Mouse (Mus musculus): ENCODE data around the gene Yipf3. TPM values are rescaled to one million over a fixed set of nuclear protein-coding genes. Genes with fewer than 3 reads are reported as not detected.
A peak's percentile ranks its signal among the peaks of the same experiment; 100 is the strongest.

Yipf3 gene
- polyA plus RNA-seq (2014; fragmentation: Nextera tagmentation; extraction: Ambion mirVana) = 135 and 137 TPM in 2 replicates

- H3K4me1 ChIP-seq (ENCODE audit: control insufficient read depth, insufficient read depth, low read length) = peaks cover 16% of the 10 kb centered on the region
- WGBS = 1% methylated on average over 53 of the region's 53 CpGs
- H3K9ac ChIP-seq (ENCODE audit: low read depth, low read length) = peak within 1 kb of the TSS; percentile 96
- peak within 1 kb of the TSS; percentile 98 for H3K4me3 ChIP-seq (ENCODE audit: low read depth, low read length)
- H3K9me3 ChIP-seq (ENCODE audit: control insufficient read depth, low read length) = no peaks in the 10 kb centered on the region
- H3K27ac ChIP-seq (replicated peaks; ENCODE audit: low read depth, low read length) = peak within 1 kb of the TSS; percentile 85
- peak within 1 kb of the TSS; percentile 89 for H3K4me2 ChIP-seq (ENCODE audit: low read depth, low read length)
- peak; percentile 93 for ATAC-seq (ENCODE audit: low read depth)
- no peaks in the 10 kb centered on the region for H3K27me3 ChIP-seq (replicated peaks; ENCODE audit: control insufficient read depth, insufficient read depth, low read length)
- peaks cover 78% of the 10 kb centered on the region for H3K36me3 ChIP-seq (ENCODE audit: control insufficient read depth, insufficient read depth, low read length)
- DNase-seq (ENCODE audit: low spot score) = peak; percentile 98
Observed at GRCm38 (mm10) chr17:46247512-46248188, at the start of gene Yipf3, which contains the start of gene Polr1c. Gene Yipf3, plus strand, starts transcription at chr17:46248080. Gene Polr1c, minus strand, starts transcription at chr17:46248054.

GRCm38 (mm10) chr17:46201151-46201550 lies 46.7 kb upstream of the Yipf3 start:
- H3K27ac ChIP-seq (replicated peaks; ENCODE audit: low read depth, low read length) = no peak overlapping the region
- H3K9ac ChIP-seq (ENCODE audit: low read depth, low read length) = peak overlapping the region; percentile 86
- peaks cover 18% of the 10 kb centered on the region for H3K4me1 ChIP-seq (ENCODE audit: control insufficient read depth, insufficient read depth, low read length)
- H3K27me3 ChIP-seq (replicated peaks; ENCODE audit: control insufficient read depth, insufficient read depth, low read length) = no peaks in the 10 kb centered on the region
- no peaks in the 10 kb centered on the region for H3K9me3 ChIP-seq (ENCODE audit: control insufficient read depth, low read length)
- H3K4me2 ChIP-seq (ENCODE audit: low read depth, low read length) = peak overlapping the region; percentile 74
- ATAC-seq (ENCODE audit: low read depth) (no peak), DNase-seq (ENCODE audit: low spot score) (no peak)
- peak overlapping the region; percentile 73 for H3K4me3 ChIP-seq (ENCODE audit: low read depth, low read length)
- peaks cover 47% of the 10 kb centered on the region for H3K36me3 ChIP-seq (ENCODE audit: control insufficient read depth, insufficient read depth, low read length)
- WGBS = 58% methylated on average over 6 of the region's 6 CpGs

GRCm38 (mm10) chr17:46202421-46203071 lies 45.3 kb upstream of the Yipf3 start, which contains the start of the genes Polh and Xpo5:
Gene Polh, minus strand, starts transcription at chr17:46202645.
Gene Xpo5, plus strand, starts transcription at chr17:46202782.
- peak; percentile 95 for ATAC-seq (ENCODE audit: low read depth)
- Histone ChIP-seq H3K36me3 (ENCODE audit: control insufficient read depth, insufficient read depth, low read length) (peaks cover 47% of the 10 kb centered on the region), H3K4me2 (ENCODE audit: low read depth, low read length) (peak within 1 kb of the TSS; percentile 74), H3K4me3 (ENCODE audit: low read depth, low read length) (peak within 1 kb of the TSS; percentile 73), H3K27me3 (replicated peaks; ENCODE audit: control insufficient read depth, insufficient read depth, low read length) (no peaks in the 10 kb centered on the region), H3K9ac (ENCODE audit: low read depth, low read length) (peak within 1 kb of the TSS; percentile 86), H3K9me3 (ENCODE audit: control insufficient read depth, low read length) (no peaks in the 10 kb centered on the region), H3K4me1 (ENCODE audit: control insufficient read depth, insufficient read depth, low read length) (peaks cover 18% of the 10 kb centered on the region), H3K27ac (replicated peaks; ENCODE audit: low read depth, low read length) (peak within 1 kb of the TSS; percentile 74)
- WGBS = under 1% methylated on average over 33 of the region's 66 CpGs
- DNase-seq (ENCODE audit: low spot score) = peak; percentile 96

- H3K4me1 ChIP-seq (ENCODE audit: control insufficient read depth, insufficient read depth, low read length) = peaks cover 18% of the 10 kb centered on the region
- peak overlapping the region; percentile 73 for H3K4me3 ChIP-seq (ENCODE audit: low read depth, low read length)
- peak overlapping the region; percentile 74 for H3K4me2 ChIP-seq (ENCODE audit: low read depth, low read length)
- H3K36me3 ChIP-seq (ENCODE audit: control insufficient read depth, insufficient read depth, low read length) = peaks cover 47% of the 10 kb centered on the region
- H3K9me3 ChIP-seq (ENCODE audit: control insufficient read depth, low read length) = no peaks in the 10 kb centered on the region
- ATAC-seq (ENCODE audit: low read depth) = no peak; the same call in 1 of the 2 replicates
- no peaks in the 10 kb centered on the region for H3K27me3 ChIP-seq (replicated peaks; ENCODE audit: control insufficient read depth, insufficient read depth, low read length)
- peak overlapping the region; percentile 61 for H3K27ac ChIP-seq (replicated peaks; ENCODE audit: low read depth, low read length)
- DNase-seq (ENCODE audit: low spot score) = peak; percentile 2
- H3K9ac ChIP-seq (ENCODE audit: low read depth, low read length) = peak overlapping the region; percentile 86
- WGBS = under 1% methylated on average over 19 of the region's 20 CpGs
Observed at GRCm38 (mm10) chr17:46203078-46203477, 44.8 kb upstream of the Yipf3 start.

GRCm38 (mm10) chr17:46206676-46207075 lies 41.2 kb upstream of the Yipf3 start:
- Histone ChIP-seq H3K36me3 (ENCODE audit: control insufficient read depth, insufficient read depth, low read length) (peaks cover 67% of the 10 kb centered on the region), H3K4me3 (ENCODE audit: low read depth, low read length) (no peak overlapping the region), H3K4me1 (ENCODE audit: control insufficient read depth, insufficient read depth, low read length) (peaks cover 11% of the 10 kb centered on the region), H3K9ac (ENCODE audit: low read depth, low read length) (no peak overlapping the region), H3K27ac (replicated peaks; ENCODE audit: low read depth, low read length) (no peak overlapping the region), H3K27me3 (replicated peaks; ENCODE audit: control insufficient read depth, insufficient read depth, low read length) (no peaks in the 10 kb centered on the region), H3K4me2 (ENCODE audit: low read depth, low read length) (no peak overlapping the region), H3K9me3 (ENCODE audit: control insufficient read depth, low read length) (no peaks in the 10 kb centered on the region)
- ATAC-seq (ENCODE audit: low read depth) (no peak), DNase-seq (ENCODE audit: low spot score) (no peak)

GRCm38 (mm10) chr17:46210550-46210949 lies 37.3 kb upstream of the Yipf3 start:
- Histone ChIP-seq H3K9ac (ENCODE audit: low read depth, low read length) (no peak overlapping the region), H3K4me2 (ENCODE audit: low read depth, low read length) (no peak overlapping the region), H3K4me3 (ENCODE audit: low read depth, low read length) (no peak overlapping the region), H3K9me3 (ENCODE audit: control insufficient read depth, low read length) (no peaks in the 10 kb centered on the region), H3K36me3 (ENCODE audit: control insufficient read depth, insufficient read depth, low read length) (peaks cover 97% of the 10 kb centered on the region), H3K4me1 (ENCODE audit: control insufficient read depth, insufficient read depth, low read length) (no peaks in the 10 kb centered on the region), H3K27ac (replicated peaks; ENCODE audit: low read depth, low read length) (no peak overlapping the region), H3K27me3 (replicated peaks; ENCODE audit: control insufficient read depth, insufficient read depth, low read length) (no peaks in the 10 kb centered on the region)
- ATAC-seq (ENCODE audit: low read depth) = no peak
- 84% methylated on average over 3 of the region's 3 CpGs for WGBS
- no peak for DNase-seq (ENCODE audit: low spot score)

- ATAC-seq (ENCODE audit: low read depth) (no peak), DNase-seq (ENCODE audit: low spot score) (no peak)
- Histone ChIP-seq H3K4me2 (ENCODE audit: low read depth, low read length) (no peak overlapping the region), H3K9me3 (ENCODE audit: control insufficient read depth, low read length) (no peaks in the 10 kb centered on the region), H3K27ac (replicated peaks; ENCODE audit: low read depth, low read length) (no peak overlapping the region), H3K9ac (ENCODE audit: low read depth, low read length) (no peak overlapping the region), H3K4me1 (ENCODE audit: control insufficient read depth, insufficient read depth, low read length) (no peaks in the 10 kb centered on the region), H3K4me3 (ENCODE audit: low read depth, low read length) (no peak overlapping the region), H3K36me3 (ENCODE audit: control insufficient read depth, insufficient read depth, low read length) (peaks cover 99% of the 10 kb centered on the region), H3K27me3 (replicated peaks; ENCODE audit: control insufficient read depth, insufficient read depth, low read length) (no peaks in the 10 kb centered on the region)
- 81% methylated on average over 3 of the region's 3 CpGs for WGBS
Observed at GRCm38 (mm10) chr17:46221601-46222000, 26.3 kb upstream of the Yipf3 start.

GRCm38 (mm10) chr17:46227576-46227975 lies 20.3 kb upstream of the Yipf3 start:
- H3K9me3 ChIP-seq (ENCODE audit: control insufficient read depth, low read length) = no peaks in the 10 kb centered on the region
- no peak for ATAC-seq (ENCODE audit: low read depth)

More at GRCm38 (mm10) chr17:46227576-46227975, 20.3 kb upstream of the Yipf3 start:
- H3K27me3 ChIP-seq (replicated peaks; ENCODE audit: control insufficient read depth, insufficient read depth, low read length) = no peaks in the 10 kb centered on the region
- H3K4me1 ChIP-seq (ENCODE audit: control insufficient read depth, insufficient read depth, low read length) = no peaks in the 10 kb centered on the region
- peaks cover 91% of the 10 kb centered on the region for H3K36me3 ChIP-seq (ENCODE audit: control insufficient read depth, insufficient read depth, low read length)
- H3K4me3 ChIP-seq (ENCODE audit: low read depth, low read length) = no peak overlapping the region
- H3K9ac ChIP-seq (ENCODE audit: low read depth, low read length) = no peak overlapping the region
- 64% methylated on average over 7 of the region's 7 CpGs for WGBS
- H3K27ac ChIP-seq (replicated peaks; ENCODE audit: low read depth, low read length) = no peak overlapping the region
- DNase-seq (ENCODE audit: low spot score) = no peak
- H3K4me2 ChIP-seq (ENCODE audit: low read depth, low read length) = no peak overlapping the region

All from embryonic facial prominence, embryonic 14.5 days (tissue).